Mouse (Mus musculus) heart, embryonic 16.5 days (tissue): Measurements from ENCODE around the gene Ell. TPM values are rescaled to one million over a fixed set of nuclear protein-coding genes. Genes with fewer than 3 reads are reported as not detected.

Experiments
- ATAC-seq: fragments of 200-750 bp; cut with Nextera tagmentation; replicated peaks from 2 replicates; pipeline ENCODE4 v1.8.0; 2017; ENCODE audit warnings: moderate number of reproducible peaks; ENCODE audit not compliant: insufficient read depth, low FRiP score; ENCODE audit errors: extremely low read depth
- H3K27ac ChIP-seq: fragments of 300-500 bp; sonication (generic); 2 replicates; pipeline ENCODE4 v1.5.1; 2014; ENCODE audit warnings: mild to moderate bottlenecking, low read length, control low read depth, moderate library complexity
- H3K27me3 ChIP-seq: fragments of 300-500 bp; sonication (generic); 2 replicates; pipeline ENCODE4 v1.6.1; 2014; ENCODE audit warnings: low read length, mixed read lengths; ENCODE audit not compliant: control insufficient read depth, insufficient read depth
- H3K36me3 ChIP-seq: fragments of 300-500 bp; sonication (generic); 2 replicates; pipeline ENCODE4 v1.6.1; 2014; ENCODE audit not compliant: control insufficient read depth, insufficient read depth
- H3K4me1 ChIP-seq: fragments of 300-500 bp; sonication (generic); 2 replicates; pipeline ENCODE4 v1.6.1; 2014; ENCODE audit warnings: low read length, mixed read lengths; ENCODE audit not compliant: control insufficient read depth, insufficient read depth
- H3K4me2 ChIP-seq: fragments of 300-500 bp; sonication (generic); 2 replicates; pipeline ENCODE4 v1.6.1; 2014; ENCODE audit warnings: low read depth, mild to moderate bottlenecking, control low read depth, low read length
- H3K4me3 ChIP-seq: fragments of 300-500 bp; sonication (generic); 2 replicates; pipeline ENCODE4 v1.5.1; 2014; ENCODE audit warnings: mild to moderate bottlenecking, control low read depth, low read length
- H3K9ac ChIP-seq: fragments of 300-500 bp; sonication (generic); 2 replicates; pipeline ENCODE4 v1.6.1; 2014; ENCODE audit warnings: low read length, control low read depth
- H3K9me3 ChIP-seq: fragments of 300-500 bp; sonication (generic); replicated peaks from 2 replicates; pipeline ENCODE4 v1.6.1; 2016; ENCODE audit warnings: low read length; ENCODE audit not compliant: control insufficient read depth
- WGBS: fragments of 180-500 bp; shearing (Covaris S2); extraction: QIAGEN DNeasy Blood & Tissue Kit; methylation state at CpG from one replicate; pipeline ENCODE4 v1.1.7; 2014; 5-methylcytosine and 5-hydroxymethylcytosine counted together
- polyA plus RNA-seq: library from polyadenylated mRNA; unstranded; fragments of >200 nt; fragmentation: Nextera tagmentation; extraction: Ambion mirVana; gene quantifications from 2 replicates; pipeline ENCODE4 v1.2.1, GENCODE M21; 2015

Gene Ell
- polyA plus RNA-seq, 1 experiment from 2014 or later: 14.0 TPM

DNA sequence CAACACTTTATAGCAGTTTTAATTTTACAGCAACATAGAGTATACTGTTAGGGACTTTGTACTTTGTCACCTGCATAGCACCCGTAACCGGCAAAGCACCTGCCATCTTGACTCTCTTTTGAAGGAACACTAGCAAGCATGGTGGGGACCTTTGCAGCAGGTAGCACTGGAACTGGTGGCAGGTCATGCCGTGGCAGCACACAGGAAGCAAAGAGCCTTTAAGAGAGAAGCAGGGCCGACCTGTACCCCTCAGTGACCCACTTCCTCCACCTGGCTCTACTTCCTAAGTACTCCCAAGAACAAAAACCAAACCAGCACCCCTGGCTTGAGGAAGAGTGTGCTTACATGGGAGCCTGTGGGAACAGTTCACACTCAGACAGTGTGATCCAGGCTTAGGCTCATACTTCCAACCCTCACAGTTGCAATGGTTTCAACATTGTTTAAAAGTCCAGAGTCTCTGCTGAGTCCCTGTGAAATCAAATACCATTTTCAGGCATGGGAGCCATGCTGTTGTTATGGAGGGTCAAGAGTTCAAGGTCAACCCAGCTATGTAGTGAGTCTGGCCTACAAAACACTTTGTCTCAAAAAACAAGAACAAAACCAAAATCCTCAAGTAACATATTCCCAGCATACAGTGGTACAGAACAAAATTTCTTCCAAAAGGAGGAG is 16.0 kb downstream of the Ell start:
- Histone ChIP-seq H3K36me3 (no peaks in the 10 kb centered on the region), H3K9ac (no peak overlapping the region), H3K27ac (no peak overlapping the region; the same call in 1 of the 2 replicates), H3K9me3 (no peaks in the 10 kb centered on the region), H3K27me3 (no peaks in the 10 kb centered on the region), H3K4me1 (peaks cover 66% of the 10 kb centered on the region), H3K4me2 (no peak overlapping the region), H3K4me3 (no peak overlapping the region)
- ATAC-seq: no peak
- WGBS: 76% methylated on average over 4 of the region's 4 CpGs

DNA sequence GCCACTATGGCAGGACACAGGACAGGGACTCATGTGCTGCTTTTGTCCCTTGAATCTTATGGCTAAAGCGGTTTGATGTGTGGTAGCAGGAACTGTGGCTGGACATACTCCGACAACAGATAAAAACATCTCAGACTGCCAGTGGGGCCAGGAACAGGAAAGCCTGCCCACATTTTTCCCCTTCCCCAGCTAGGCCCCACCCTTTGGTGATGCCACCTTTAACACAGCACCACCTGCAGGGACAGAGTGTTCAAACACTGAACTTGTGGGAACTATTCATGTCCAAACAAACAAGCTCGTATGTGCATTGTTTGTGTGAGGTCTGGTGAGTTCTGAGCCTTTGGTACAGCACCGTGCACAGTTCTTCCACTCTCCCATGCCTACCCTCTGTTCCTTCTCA is 19.1 kb downstream of the Ell start:
- H3K4me1 ChIP-seq: peaks cover 68% of the 10 kb centered on the region
- no peaks in the 10 kb centered on the region for H3K36me3 ChIP-seq
- H3K27me3 ChIP-seq: no peaks in the 10 kb centered on the region
- peak overlapping the region; percentile 58 for H3K27ac ChIP-seq
- no peak overlapping the region for H3K4me2 ChIP-seq
- no peak overlapping the region for H3K9ac ChIP-seq
- no peak for ATAC-seq
- WGBS: 39% methylated on average over 4 of the region's 4 CpGs
- H3K4me3 ChIP-seq: no peak overlapping the region
- no peaks in the 10 kb centered on the region for H3K9me3 ChIP-seq

DNA sequence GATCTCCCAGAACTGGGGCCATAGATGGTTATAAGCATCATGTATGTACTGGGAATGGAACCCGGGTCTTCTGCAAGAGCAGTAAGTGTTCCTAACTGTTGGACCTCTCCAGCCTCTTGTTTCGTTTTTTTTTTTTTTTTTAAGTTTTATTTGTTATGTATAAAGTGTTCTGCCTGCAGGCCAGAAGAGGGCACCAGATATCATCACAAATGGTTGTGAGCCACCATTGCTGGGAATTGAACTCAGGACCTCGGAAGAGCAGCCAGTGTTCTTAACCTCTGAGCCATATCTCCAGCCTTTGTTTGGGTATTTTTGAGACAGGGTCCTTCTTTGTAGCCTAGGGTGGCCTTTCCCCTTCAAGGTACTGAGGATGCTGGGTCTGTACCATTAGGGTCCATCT is 19.7 kb downstream of the Ell start:
- no peak overlapping the region for H3K4me3 ChIP-seq
- no peak overlapping the region for H3K4me2 ChIP-seq
- no peaks in the 10 kb centered on the region for H3K36me3 ChIP-seq
- no peak overlapping the region for H3K27ac ChIP-seq
- H3K9ac ChIP-seq: no peak overlapping the region
- ATAC-seq: no peak
- H3K4me1 ChIP-seq: peaks cover 64% of the 10 kb centered on the region
- H3K9me3 ChIP-seq: no peaks in the 10 kb centered on the region
- 75% methylated on average over 3 of the region's 3 CpGs for WGBS
- H3K27me3 ChIP-seq: no peaks in the 10 kb centered on the region

DNA sequence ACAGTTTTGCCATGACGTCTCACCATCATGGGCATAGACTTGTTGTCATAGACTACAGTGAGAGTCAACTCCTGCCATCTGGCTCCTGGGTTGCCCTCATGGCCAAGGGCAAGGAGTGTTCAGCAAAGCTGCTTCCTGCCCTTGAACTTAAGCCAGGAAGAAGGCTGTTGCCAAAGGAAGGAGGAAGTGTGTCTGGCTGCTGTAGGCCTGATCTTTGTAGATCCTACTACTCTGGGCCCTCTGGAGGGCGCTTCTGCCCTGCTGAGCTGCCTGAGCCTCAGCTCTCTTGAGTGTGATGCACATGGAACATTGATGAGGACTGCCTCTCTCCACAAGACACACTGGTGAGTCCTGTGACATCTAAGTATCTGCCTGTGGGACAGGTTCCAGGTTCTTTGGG is 20.8 kb downstream of the Ell start:
- peaks cover 64% of the 10 kb centered on the region for H3K4me1 ChIP-seq
- H3K9me3 ChIP-seq: no peaks in the 10 kb centered on the region
- 43% methylated on average over 2 of the region's 2 CpGs for WGBS
- H3K27me3 ChIP-seq: no peaks in the 10 kb centered on the region
- H3K4me3 ChIP-seq: no peak overlapping the region
- peak overlapping the region; percentile 60 for H3K27ac ChIP-seq
- peak overlapping the region; percentile 44; the same call in 1 of the 2 replicates for H3K9ac ChIP-seq
- H3K36me3 ChIP-seq: no peaks in the 10 kb centered on the region
- ATAC-seq: peak; percentile 56
- no peak overlapping the region for H3K4me2 ChIP-seq

GRCm38 (mm10) chr8:70560564-70560963 is 21.3 kb downstream of the Ell start:
- Histone ChIP-seq H3K27ac (peak overlapping the region; percentile 60), H3K36me3 (no peaks in the 10 kb centered on the region), H3K4me1 (peaks cover 66% of the 10 kb centered on the region), H3K9me3 (no peaks in the 10 kb centered on the region), H3K27me3 (no peaks in the 10 kb centered on the region), H3K4me2 (no peak overlapping the region), H3K9ac (peak overlapping the region; percentile 44; the same call in 1 of the 2 replicates), H3K4me3 (no peak overlapping the region)
- WGBS: 40% methylated on average over 3 of the region's 3 CpGs
- 0 out of 2 replicates have a peak, but pooled peaks have one; percentile 4 for ATAC-seq

- Histone ChIP-seq H3K36me3 (no peaks in the 10 kb centered on the region), H3K27me3 (no peaks in the 10 kb centered on the region), H3K4me3 (no peak overlapping the region), H3K9ac (peak overlapping the region; percentile 44), H3K4me1 (peaks cover 70% of the 10 kb centered on the region), H3K27ac (peak overlapping the region; percentile 60), H3K9me3 (no peaks in the 10 kb centered on the region), H3K4me2 (no peak overlapping the region)
- no peak for ATAC-seq
- 29% methylated on average over 4 of the region's 4 CpGs for WGBS
Observed at GRCm38 (mm10) chr8:70561357-70561756, 22.1 kb downstream of the Ell start.

GRCm38 (mm10) chr8:70561809-70562535 is 22.7 kb downstream of the Ell start:
- H3K4me2 ChIP-seq: no peak overlapping the region
- no peaks in the 10 kb centered on the region for H3K9me3 ChIP-seq
- ATAC-seq: no peak
- H3K9ac ChIP-seq: peak overlapping the region; percentile 15; the same call in 1 of the 2 replicates
- peaks cover 73% of the 10 kb centered on the region for H3K4me1 ChIP-seq
- WGBS: 42% methylated on average over 7 of the region's 7 CpGs
- no peaks in the 10 kb centered on the region for H3K36me3 ChIP-seq
- H3K4me3 ChIP-seq: no peak overlapping the region
- peak overlapping the region; percentile 60; the same call in 1 of the 2 replicates for H3K27ac ChIP-seq
- H3K27me3 ChIP-seq: no peaks in the 10 kb centered on the region

GRCm38 (mm10) chr8:70562802-70563201 is 23.5 kb downstream of the Ell start:
- Histone ChIP-seq H3K27me3 (no peaks in the 10 kb centered on the region), H3K27ac (no peak overlapping the region), H3K9ac (no peak overlapping the region), H3K36me3 (no peaks in the 10 kb centered on the region), H3K9me3 (no peaks in the 10 kb centered on the region), H3K4me1 (peaks cover 67% of the 10 kb centered on the region), H3K4me3 (no peak overlapping the region), H3K4me2 (no peak overlapping the region)
- no peak for ATAC-seq
- WGBS: 65% methylated on average over 3 of the region's 3 CpGs

GRCm38 (mm10) chr8:70563763-70564387 is 24.6 kb downstream of the Ell start:
- 89% methylated on average over 6 of the region's 6 CpGs for WGBS
- H3K27me3 ChIP-seq: no peaks in the 10 kb centered on the region
- no peak for ATAC-seq

More at GRCm38 (mm10) chr8:70563763-70564387, 24.6 kb downstream of the Ell start:
- H3K36me3 ChIP-seq: no peaks in the 10 kb centered on the region
- no peak overlapping the region for H3K9ac ChIP-seq
- no peaks in the 10 kb centered on the region for H3K9me3 ChIP-seq
- H3K4me3 ChIP-seq: no peak overlapping the region
- no peak overlapping the region for H3K27ac ChIP-seq
- H3K4me1 ChIP-seq: peaks cover 59% of the 10 kb centered on the region
- H3K4me2 ChIP-seq: no peak overlapping the region
